Mouse (Mus musculus) MEL (cell line): ENCODE measurements around the gene Bsn. TPM values are rescaled to one million over a fixed set of nuclear protein-coding genes. Genes with fewer than 3 reads are reported as not detected.

Experiments used
- DNase-seq: peaks from one replicate; pipeline ENCODE4 v3.0.0; 2011; ENCODE audit warnings: low read depth, low spot score
- H3K27ac ChIP-seq: 2 replicates; pipeline ENCODE4 v1.5.1; 2012; ENCODE audit warnings: low read depth, mild to moderate bottlenecking, control low read depth, low read length, moderate library complexity; ENCODE audit not compliant: control insufficient read depth
- H3K27me3 ChIP-seq, 2 experiments: fragments of 150-350 bp in 1 of 2; sonication (generic) in 1 of 2; 2 replicates each; pipeline ENCODE4 v1.6.1; 2012; ENCODE audit warnings: low read length in 2 of 2, mild to moderate bottlenecking in 2 of 2, improper control_type of control experiment in 1 of 2, moderate library complexity in 1 of 2; ENCODE audit not compliant: insufficient read depth in 2 of 2, control insufficient read depth in 1 of 2
- H3K36me3 ChIP-seq, 2 experiments: 2 replicates each; pipeline ENCODE4 v1.6.1; 2012 to 2014; ENCODE audit warnings: low read length in 2 of 2, improper control_type of control experiment in 1 of 2, inconsistent platforms in 1 of 2, mild to moderate bottlenecking in 1 of 2; ENCODE audit not compliant: insufficient read depth in 2 of 2, control insufficient read depth in 1 of 2
- H3K4me1 ChIP-seq, 2 experiments: fragments of 150-350 bp in 1 of 2; sonication (generic) in 1 of 2; 2 replicates each; pipeline ENCODE4 v1.6.1; 2012; ENCODE audit warnings: low read length in 2 of 2, improper control_type of control experiment in 1 of 2, mild to moderate bottlenecking in 1 of 2; ENCODE audit not compliant: insufficient read depth in 2 of 2, control insufficient read depth in 1 of 2
- H3K4me3 ChIP-seq, 2 experiments: fragments of 150-350 bp in 1 of 2; sonication (generic) in 1 of 2; 2 replicates each; pipeline ENCODE4 v1.5.1; 2012; ENCODE audit warnings: low read depth in 2 of 2, low read length in 2 of 2, mild to moderate bottlenecking in 2 of 2, moderate library complexity in 2 of 2, control low read depth in 1 of 2, improper control_type of control experiment in 1 of 2; ENCODE audit not compliant: control insufficient read depth in 1 of 2, insufficient read depth in 1 of 2
- H3K79me2 ChIP-seq: 2 replicates; pipeline ENCODE4 v1.6.1; 2012; ENCODE audit warnings: mild to moderate bottlenecking, low read length, moderate library complexity; ENCODE audit not compliant: control insufficient read depth, poor library complexity, insufficient read depth
- H3K9ac ChIP-seq: 2 replicates; pipeline ENCODE4 v1.6.1; 2012; ENCODE audit warnings: low read depth, mild to moderate bottlenecking, control low read depth, low read length, moderate library complexity; ENCODE audit not compliant: control insufficient read depth, poor library complexity, severe bottlenecking
- H3K9me3 ChIP-seq: fragments of 150-350 bp; sonication (generic); replicated peaks from 2 replicates; pipeline ENCODE4 v1.6.1; 2012; ENCODE audit warnings: mild to moderate bottlenecking, low read length, improper control_type of control experiment, moderate library complexity; ENCODE audit not compliant: insufficient read depth
- BHLHE40 ChIP-seq: IDR thresholded peaks from 2 replicates; pipeline ENCODE4 v1.6.1; 2012; ENCODE audit warnings: low read depth, mild to moderate bottlenecking, inconsistent platforms, low read length, improper control_type of control experiment, borderline replicate concordance
- CTCF ChIP-seq, 3 experiments: IDR thresholded peaks in 2 of 3; conservative IDR thresholded peaks in 1 of 3; 2 replicates each; pipeline ENCODE4 v1.5.1; 2011 to 2012; ENCODE audit warnings: low read length in 3 of 3, low read depth in 2 of 3, mild to moderate bottlenecking in 2 of 3, improper control_type of control experiment in 1 of 3, inconsistent platforms in 1 of 3, mixed read lengths in 1 of 3, moderate library complexity in 1 of 3; ENCODE audit not compliant: control insufficient read depth in 1 of 3, insufficient read depth in 1 of 3, poor library complexity in 1 of 3, severe bottlenecking in 1 of 3
- E2F4 ChIP-seq: IDR thresholded peaks from 2 replicates; pipeline ENCODE4 v1.6.1; 2011; ENCODE audit warnings: low read depth, low read length, improper control_type of control experiment, borderline replicate concordance
- ELF1 ChIP-seq: IDR thresholded peaks from 2 replicates; pipeline ENCODE4 v1.6.1; 2014; ENCODE audit warnings: low read depth, mild to moderate bottlenecking, inconsistent platforms, low read length, improper control_type of control experiment, moderate library complexity
- EP300 ChIP-seq, 2 experiments: IDR thresholded peaks; 2 replicates each; pipeline ENCODE4 v1.6.1; 2011; ENCODE audit warnings: improper control_type of control experiment in 2 of 2, low read length in 2 of 2, low read depth in 1 of 2, mild to moderate bottlenecking in 1 of 2
- GATA1 ChIP-seq: IDR thresholded peaks from 2 replicates; pipeline ENCODE4 v1.6.1; 2011; ENCODE audit warnings: low read depth, low read length, improper control_type of control experiment
- HCFC1 ChIP-seq: IDR thresholded peaks from 2 replicates; pipeline ENCODE4 v1.6.1; 2012; ENCODE audit warnings: low read depth, mild to moderate bottlenecking, inconsistent platforms, low read length, improper control_type of control experiment, moderate library complexity
- JUND ChIP-seq: IDR thresholded peaks from 2 replicates; pipeline ENCODE4 v1.6.1; 2011; ENCODE audit warnings: low read depth, mild to moderate bottlenecking, improper control_type of control experiment, low read length
- KAT2A ChIP-seq: conservative IDR thresholded peaks from 2 replicates; pipeline ENCODE4 v1.6.1; 2012; ENCODE audit warnings: low read depth, low read length, improper control_type of control experiment, inconsistent platforms
- MAFK ChIP-seq: IDR thresholded peaks from 2 replicates; pipeline ENCODE4 v1.6.1; 2011; ENCODE audit warnings: low read depth, mild to moderate bottlenecking, low read length, improper control_type of control experiment, borderline replicate concordance
- MAX ChIP-seq: IDR thresholded peaks from 2 replicates; pipeline ENCODE4 v1.6.1; 2011; ENCODE audit warnings: low read length, improper control_type of control experiment
- MAZ ChIP-seq: IDR thresholded peaks from 2 replicates; pipeline ENCODE4 v1.6.1; 2012; ENCODE audit warnings: low read depth, mild to moderate bottlenecking, inconsistent platforms, low read length, improper control_type of control experiment
- MEF2A ChIP-seq: IDR thresholded peaks from 2 replicates; pipeline ENCODE4 v1.6.1; 2014; ENCODE audit warnings: low read depth, mild to moderate bottlenecking, inconsistent platforms, low read length, improper control_type of control experiment; ENCODE audit not compliant: poor library complexity, insufficient replicate concordance, severe bottlenecking; ENCODE audit errors: extremely low read depth
- MXI1 ChIP-seq: IDR thresholded peaks from 2 replicates; pipeline ENCODE4 v1.6.1; 2011; ENCODE audit warnings: mild to moderate bottlenecking, low read depth, low read length, improper control_type of control experiment
- NELFE ChIP-seq: IDR thresholded peaks from 2 replicates; pipeline ENCODE4 v1.6.1; 2011; ENCODE audit warnings: low read depth, low read length, improper control_type of control experiment
- NRF1 ChIP-seq: IDR thresholded peaks from 2 replicates; pipeline ENCODE4 v1.6.1; 2014; ENCODE audit warnings: low read depth, mild to moderate bottlenecking, inconsistent platforms, low read length, improper control_type of control experiment, moderate library complexity; ENCODE audit not compliant: poor library complexity, insufficient read depth, severe bottlenecking
- POLR2AphosphoS5 ChIP-seq: IDR thresholded peaks from 2 replicates; pipeline ENCODE4 v1.6.1; 2012; ENCODE audit warnings: low read depth, borderline replicate concordance, mild to moderate bottlenecking, inconsistent platforms, low read length, moderate library complexity, mixed read lengths
- RAD21 ChIP-seq: IDR thresholded peaks from 2 replicates; pipeline ENCODE4 v1.6.1; 2011; ENCODE audit warnings: mild to moderate bottlenecking, low read depth, low read length, improper control_type of control experiment
- RCOR1 ChIP-seq: IDR thresholded peaks from 2 replicates; pipeline ENCODE4 v1.6.1; 2012; ENCODE audit warnings: low read depth, mild to moderate bottlenecking, inconsistent platforms, low read length, improper control_type of control experiment
- SIN3A ChIP-seq: IDR thresholded peaks from 2 replicates; pipeline ENCODE4 v1.6.1; 2012; ENCODE audit warnings: low read length, improper control_type of control experiment, inconsistent platforms
- SMC3 ChIP-seq: IDR thresholded peaks from 2 replicates; pipeline ENCODE4 v1.6.1; 2011; ENCODE audit warnings: low read depth, low read length, improper control_type of control experiment
- TAL1 ChIP-seq: IDR thresholded peaks from 2 replicates; pipeline ENCODE4 v1.6.1; 2012; ENCODE audit warnings: mild to moderate bottlenecking, inconsistent platforms, low read length, moderate library complexity, mixed read lengths
- TBP ChIP-seq: IDR thresholded peaks from 2 replicates; pipeline ENCODE4 v1.8.0; 2011; ENCODE audit warnings: low read depth, low read length, improper control_type of control experiment
- TCF12 ChIP-seq: IDR thresholded peaks from 2 replicates; pipeline ENCODE4 v1.6.1; 2014; ENCODE audit warnings: low read depth, mild to moderate bottlenecking, inconsistent platforms, low read length, improper control_type of control experiment, moderate library complexity
- UBTF ChIP-seq: IDR thresholded peaks from 2 replicates; pipeline ENCODE4 v1.6.1; 2012; ENCODE audit warnings: low read depth, mild to moderate bottlenecking, inconsistent platforms, low read length, improper control_type of control experiment, moderate library complexity, borderline replicate concordance; ENCODE audit not compliant: insufficient read depth
- USF2 ChIP-seq, 2 experiments: IDR thresholded peaks; 2 replicates each; pipeline ENCODE4 v1.6.1; 2011 to 2012; ENCODE audit warnings: improper control_type of control experiment in 2 of 2, low read length in 2 of 2, borderline replicate concordance in 1 of 2, inconsistent platforms in 1 of 2, low read depth in 1 of 2, mild to moderate bottlenecking in 1 of 2; ENCODE audit not compliant: insufficient read depth in 1 of 2
- ZC3H11A ChIP-seq: IDR thresholded peaks from 2 replicates; pipeline ENCODE4 v1.6.1; 2012; ENCODE audit warnings: low read depth, mild to moderate bottlenecking, inconsistent platforms, low read length, improper control_type of control experiment
- ZKSCAN1 ChIP-seq: IDR thresholded peaks from 2 replicates; pipeline ENCODE4 v1.6.1; 2012; ENCODE audit warnings: low read depth, mild to moderate bottlenecking, inconsistent platforms, low read length, improper control_type of control experiment, moderate library complexity
- ZMIZ1 ChIP-seq: IDR thresholded peaks from 2 replicates; pipeline ENCODE4 v1.6.1; 2012; ENCODE audit warnings: low read depth, mild to moderate bottlenecking, inconsistent platforms, low read length, improper control_type of control experiment, moderate library complexity
- polyA plus RNA-seq, 2 experiments: library from polyadenylated mRNA; stranded (reverse) in 1 of 2; unstranded in 1 of 2; fragments of >175 nt in 1 of 2; fragments of >200 nt in 1 of 2; gene quantifications; 2 replicates each; pipeline versions ENCODE4 v1.2.1 to v1.2.4; 2012; ENCODE audit warnings: low replicate concordance in 2 of 2, low read depth in 1 of 2; ENCODE audit not compliant: insufficient read length in 2 of 2, insufficient read depth in 1 of 2, missing spikeins in 1 of 2
- total RNA-seq: library from RNA; depleted of rRNA; stranded (reverse); fragments of 300-350 nt; gene quantifications from 2 replicates; pipeline ENCODE4 v1.2.3, GENCODE M21; 2012

Gene Bsn
- total and polyA plus RNA-seq, 3 experiments: 3.5 to 5.6 TPM; not detected in 1

DNA sequence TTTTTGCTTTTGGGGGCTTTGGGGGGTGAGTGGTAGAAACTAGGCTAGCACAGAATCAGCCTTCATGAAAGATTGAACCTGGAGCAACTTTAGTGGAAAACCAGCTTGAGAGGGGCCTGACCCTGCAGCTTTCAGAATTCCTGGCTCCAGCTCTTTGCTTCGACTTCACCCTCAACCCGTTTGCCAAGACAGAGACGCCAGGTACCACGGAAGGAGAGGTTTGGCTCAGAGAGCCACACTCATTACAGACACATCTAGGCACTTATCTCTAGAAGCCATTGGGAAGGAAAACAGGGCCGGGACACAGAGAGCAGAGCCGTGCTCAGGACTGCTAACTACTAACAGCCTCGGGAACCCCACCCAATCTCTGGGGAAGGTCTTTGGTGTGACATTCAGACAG lies 32.3 kb downstream of the Bsn start:
- H3K9ac ChIP-seq: no peak overlapping the region
- no peaks in the 10 kb centered on the region for H3K36me3 ChIP-seq
- no peak overlapping the region for H3K27ac ChIP-seq
- no peaks in the 10 kb centered on the region for H3K9me3 ChIP-seq
- H3K79me2 ChIP-seq: no peaks in the 10 kb centered on the region
- peaks cover 3 to 6% of the 10 kb centered on the region in 2 experiments for H3K27me3 ChIP-seq
- 0 out of 4 replicates have a peak, but pooled peaks cover 0 to 2% of the 10 kb centered on the region in 2 experiments for H3K4me1 ChIP-seq
- no peak for TF ChIP-seq MEF2A
- TF ChIP-seq EP300 (IDR thresholded peaks at IDR 0.05; ENCODE audit: low read depth in 1 of 2, low read length in 2 of 2): no peak
- TF ChIP-seq MAZ: no peak
- no peak for TF ChIP-seq SIN3A
- TF ChIP-seq MXI1: no peak
- TF ChIP-seq JUND: no peak
- TF ChIP-seq HCFC1: no peak
- TF ChIP-seq MAX: no peak
- TF ChIP-seq CTCF (IDR thresholded peaks at IDR 0.05 in 2 of 3, conservative IDR thresholded peaks at IDR 0.05 in 1 of 3; ENCODE audit: control insufficient read depth in 1 of 3, insufficient read depth in 1 of 3, low read depth in 2 of 3, low read length in 3 of 3, poor library complexity in 1 of 3, severe bottlenecking in 1 of 3): no peak
- no peak for TF ChIP-seq RAD21
- no peak for TF ChIP-seq POLR2AphosphoS5
- TF ChIP-seq RCOR1: no peak
- no peak for TF ChIP-seq TAL1
- TF ChIP-seq BHLHE40: no peak
- TF ChIP-seq NRF1: no peak
- TF ChIP-seq SMC3: no peak
- TF ChIP-seq ZC3H11A: no peak
- no peak for TF ChIP-seq USF2 (IDR thresholded peaks at IDR 0.05; ENCODE audit: borderline replicate concordance in 1 of 2, insufficient read depth in 1 of 2, low read depth in 1 of 2, low read length in 2 of 2)
- no peak for TF ChIP-seq TCF12
- no peak for TF ChIP-seq TBP
- H3K4me3 ChIP-seq: no peak overlapping the region
- DNase-seq: no peak

DNA sequence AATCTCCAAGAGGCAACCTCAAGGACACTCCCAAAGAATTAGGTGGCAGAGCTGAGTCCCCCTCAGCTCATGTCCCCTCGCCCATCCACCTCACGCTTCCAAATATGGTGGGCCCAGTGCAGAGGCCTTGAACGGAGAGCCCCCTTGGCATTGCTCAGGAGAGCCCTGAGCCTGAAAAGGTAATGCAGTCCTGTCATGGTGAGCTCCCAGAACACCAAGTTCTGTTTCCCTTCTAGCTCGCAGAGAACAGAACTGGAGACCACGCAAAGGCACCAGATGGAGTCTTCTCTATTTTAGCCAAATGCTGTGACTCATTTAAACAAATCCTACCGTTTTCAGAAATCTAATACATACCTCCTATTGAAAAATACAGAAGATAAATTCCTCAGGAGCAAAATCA lies 32.7 kb downstream of the Bsn start:
- H3K27me3 ChIP-seq: peaks cover 3 to 6% of the 10 kb centered on the region in 2 experiments
- H3K36me3 ChIP-seq: no peaks in the 10 kb centered on the region
- no peaks in the 10 kb centered on the region for H3K79me2 ChIP-seq
- no peaks in the 10 kb centered on the region for H3K9me3 ChIP-seq
- TF ChIP-seq POLR2AphosphoS5 (no peak), TCF12 (no peak), ZMIZ1 (no peak), KAT2A (no peak), CTCF (IDR thresholded peaks at IDR 0.05 in 2 of 3, conservative IDR thresholded peaks at IDR 0.05 in 1 of 3; ENCODE audit: control insufficient read depth in 1 of 3, insufficient read depth in 1 of 3, low read depth in 2 of 3, low read length in 3 of 3, poor library complexity in 1 of 3, severe bottlenecking in 1 of 3) (no peak), NELFE (no peak), ZC3H11A (no peak), HCFC1 (no peak), GATA1 (no peak), MAFK (no peak), E2F4 (no peak), UBTF (no peak), ZKSCAN1 (no peak), TAL1 (no peak), JUND (no peak), ELF1 (no peak), SIN3A (no peak), NRF1 (no peak), USF2 (IDR thresholded peaks at IDR 0.05; ENCODE audit: borderline replicate concordance in 1 of 2, insufficient read depth in 1 of 2, low read depth in 1 of 2, low read length in 2 of 2) (no peak), EP300 (IDR thresholded peaks at IDR 0.05; ENCODE audit: low read depth in 1 of 2, low read length in 2 of 2) (no peak)
- no peak overlapping the region for H3K27ac ChIP-seq
- no peak overlapping the region for H3K4me3 ChIP-seq
- H3K9ac ChIP-seq: no peak overlapping the region
- DNase-seq: no peak
- H3K4me1 ChIP-seq: no peaks in the 10 kb centered on the region
